Mouse (Mus musculus): Measurements from ENCODE around the gene Syf2. TPM values are rescaled to one million over a fixed set of nuclear protein-coding genes. Genes with fewer than 3 reads are reported as not detected.

Gene Syf2
- total and polyA plus RNA-seq, 3 experiments = 59.2 to 77.1 (median 76.1) TPM

- TF ChIP-seq JUN (IDR thresholded peaks at IDR 0.05; ENCODE audit: insufficient read depth, low read depth, low read length) = no peak
- no peak for TF ChIP-seq ZC3H11A (IDR thresholded peaks at IDR 0.05; ENCODE audit: low read depth, low read length)
- no peak for TF ChIP-seq USF1 (IDR thresholded peaks at IDR 0.05; ENCODE audit: low read depth, low read length)
- no peak for TF ChIP-seq NELFE (IDR thresholded peaks at IDR 0.05; ENCODE audit: low read depth, low read length)
- TF ChIP-seq USF2 (conservative IDR thresholded peaks at IDR 0.05; ENCODE audit: low read depth, low read length) = no peak
- TF ChIP-seq ZMIZ1 (IDR thresholded peaks at IDR 0.05; ENCODE audit: low read depth, low read length) = no peak
- TF ChIP-seq POLR2A (IDR thresholded peaks at IDR 0.05; ENCODE audit: low read depth, low read length) = no peak
- no peak for TF ChIP-seq CTCF (conservative IDR thresholded peaks at IDR 0.05 in 1 of 2, IDR thresholded peaks at IDR 0.05 in 1 of 2; ENCODE audit: low read depth in 2 of 2, low read length in 2 of 2)
- DNase-seq (ENCODE audit: extremely low read depth) = no peak
- peaks cover 6 to 17% of the 10 kb centered on the region in 2 experiments; a peak in 3 of 4 replicates for H3K4me1 ChIP-seq (ENCODE audit: control insufficient read depth in 1 of 2, insufficient read depth in 2 of 2)
- H3K9me3 ChIP-seq (replicated peaks; ENCODE audit: low read length) = no peaks in the 10 kb centered on the region
- H3K27me3 ChIP-seq (replicated peaks) = no peaks in the 10 kb centered on the region
- no peaks in the 10 kb centered on the region for H3K79me2 ChIP-seq (replicated peaks; ENCODE audit: control insufficient read depth, extremely low read depth, insufficient read depth, poor library complexity, severe bottlenecking)
- H3K4me3 ChIP-seq (replicated peaks in 1 of 3; ENCODE audit: low read depth in 2 of 3, low read length in 2 of 3, poor library complexity in 1 of 3) = no peak overlapping the region
- H3K36me3 ChIP-seq (replicated peaks in 1 of 2; ENCODE audit: control insufficient read depth in 1 of 2, insufficient read depth in 1 of 2, low read length in 1 of 2) = no peaks in the 10 kb centered on the region
- no peak overlapping the region for H3K4me2 ChIP-seq (ENCODE audit: insufficient read depth, low read depth, poor library complexity, severe bottlenecking)
- in situ Hi-C loops (cut with MboI; ENCODE audit: low pct_ligation_motif_present, low pct_unique_long_range_greater_than_20kb, low sequenced_read_pairs) (no loop called here), dilution Hi-C loops (cut with MboI; ENCODE audit: extremely low pct_ligation_motif_present, extremely low pct_unique_long_range_greater_than_20kb, low sequenced_read_pairs) (no loop called here)
- H3K27ac ChIP-seq (ENCODE audit: insufficient read depth, low read depth) = no peak overlapping the region
- H3K9ac ChIP-seq (ENCODE audit: insufficient read depth, low read depth) = no peak overlapping the region
Measured at GRCm38 (mm10) chr4:134884364-134884763, 46.3 kb upstream of the Syf2 start.

- Histone ChIP-seq H3K4me2 (ENCODE audit: insufficient read depth, low read depth, poor library complexity, severe bottlenecking) (no peak overlapping the region), H3K27me3 (replicated peaks) (no peaks in the 10 kb centered on the region), H3K9me3 (replicated peaks; ENCODE audit: low read length) (no peaks in the 10 kb centered on the region), H3K4me1 (ENCODE audit: control insufficient read depth in 1 of 2, insufficient read depth in 2 of 2) (no peaks in the 10 kb centered on the region), H3K36me3 (replicated peaks in 1 of 2; ENCODE audit: control insufficient read depth in 1 of 2, insufficient read depth in 1 of 2, low read length in 1 of 2) (peaks cover 17 to 48% of the 10 kb centered on the region in 2 experiments), H3K27ac (ENCODE audit: insufficient read depth, low read depth) (no peak overlapping the region), H3K4me3 (replicated peaks in 1 of 3; ENCODE audit: low read depth in 2 of 3, low read length in 2 of 3, poor library complexity in 1 of 3) (no peak overlapping the region), H3K9ac (ENCODE audit: insufficient read depth, low read depth) (no peak overlapping the region), H3K79me2 (replicated peaks; ENCODE audit: control insufficient read depth, extremely low read depth, insufficient read depth, poor library complexity, severe bottlenecking) (no peaks in the 10 kb centered on the region)
- DNase-seq (ENCODE audit: extremely low read depth) = peak; percentile 77
- in situ Hi-C loops (cut with MboI; ENCODE audit: low pct_ligation_motif_present, low pct_unique_long_range_greater_than_20kb, low sequenced_read_pairs) = no loop called here
- TF ChIP-seq ZNF384 (IDR thresholded peaks at IDR 0.05; ENCODE audit: low read depth, low read length) (no peak), RAD21 (IDR thresholded peaks at IDR 0.05; ENCODE audit: low read depth, low read length) (peak; percentile 79), EP300 (IDR thresholded peaks at IDR 0.05; ENCODE audit: low read length) (no peak), SMC3 (IDR thresholded peaks at IDR 0.05; ENCODE audit: low read depth, low read length) (peak; percentile 69), MXI1 (IDR thresholded peaks at IDR 0.05; ENCODE audit: low read depth, low read length) (no peak), ELF1 (IDR thresholded peaks at IDR 0.05; ENCODE audit: low read depth, low read length) (no peak), E2F4 (IDR thresholded peaks at IDR 0.05; ENCODE audit: insufficient replicate concordance, low read depth, low read length) (no peak), TBP (conservative IDR thresholded peaks at IDR 0.05; ENCODE audit: low read depth, low read length) (no peak), CHD2 (IDR thresholded peaks at IDR 0.05; ENCODE audit: low read length) (no peak), CTCF (conservative IDR thresholded peaks at IDR 0.05 in 1 of 2, IDR thresholded peaks at IDR 0.05 in 1 of 2; ENCODE audit: low read depth in 2 of 2, low read length in 2 of 2) (peak; percentile 84 to 97), MYC (IDR thresholded peaks at IDR 0.05; ENCODE audit: low read depth, low read length) (0 out of 2 replicates have a peak, but pooled peaks have one; percentile 40), GABPA (IDR thresholded peaks at IDR 0.05; ENCODE audit: insufficient replicate concordance, low read depth, low read length) (no peak), TCF12 (IDR thresholded peaks at IDR 0.05; ENCODE audit: low read depth, low read length) (0 out of 2 replicates have a peak, but pooled peaks have one; percentile 11), MEF2A (IDR thresholded peaks at IDR 0.05; ENCODE audit: borderline replicate concordance, low read depth, low read length) (no peak)
- dilution Hi-C loops (cut with MboI; ENCODE audit: extremely low pct_ligation_motif_present, extremely low pct_unique_long_range_greater_than_20kb, low sequenced_read_pairs) = no loop called here
Measured at GRCm38 (mm10) chr4:134892096-134892495, 38.6 kb upstream of the Syf2 start.
